Mouse (Mus musculus): ENCODE results near the gene Olfr17. TPM values are rescaled to one million over a fixed set of nuclear protein-coding genes. Genes with fewer than 3 reads are reported as not detected.

Olfr17 gene
- not detected in 2 replicates for polyA plus RNA-seq (2015; fragmentation: Nextera tagmentation; extraction: Ambion mirVana)

GRCm38 (mm10) chr7:107092920-107093319 is at the start of gene Olfr17:
Gene Olfr17 (plus strand): TSS chr7:107093220.

GRCm38 (mm10) chr7:107070681-107071080 is 22.3 kb upstream of the Olfr17 start, which contains the start of gene Olfr714:
Gene Olfr714 (plus strand): TSS chr7:107070981.

GRCm38 (mm10) chr7:107110269-107110668 is 17.2 kb downstream of the Olfr17 start, which contains the start of gene Olfr715b:
Gene Olfr715b (minus strand): TSS chr7:107110369.

GRCm38 (mm10) chr7:107130983-107131382 is 38.0 kb downstream of the Olfr17 start, which contains the start of gene Olfr715:
Gene Olfr715 (minus strand): TSS chr7:107131083.

GRCm38 (mm10) chr7:107138027-107138426 is 45.0 kb downstream of the Olfr17 start, which contains the start of gene Olfr716:
Gene Olfr716 (plus strand): TSS chr7:107138327.

Other genes starting within 250 kb of the Olfr17 start
- not detected in 2 replicates for gene Olfr703, start 249.9 kb upstream of the Olfr17 start, polyA plus RNA-seq (2015; fragmentation: Nextera tagmentation; extraction: Ambion mirVana)
- gene Olfr704, start 230.0 kb upstream of the Olfr17 start, polyA plus RNA-seq (2015; fragmentation: Nextera tagmentation; extraction: Ambion mirVana) = not detected in 2 replicates
- gene Olfr705, start 216.3 kb upstream of the Olfr17 start, polyA plus RNA-seq (2015; fragmentation: Nextera tagmentation; extraction: Ambion mirVana) = not detected in 2 replicates
- not detected in 2 replicates for gene Olfr706, start 205.1 kb upstream of the Olfr17 start, polyA plus RNA-seq (2015; fragmentation: Nextera tagmentation; extraction: Ambion mirVana)
- gene Olfr707, start 192.0 kb upstream of the Olfr17 start, polyA plus RNA-seq (2015; fragmentation: Nextera tagmentation; extraction: Ambion mirVana) = not detected in 2 replicates
- gene Olfr1532-ps1, start 185.2 kb upstream of the Olfr17 start, polyA plus RNA-seq (2015; fragmentation: Nextera tagmentation; extraction: Ambion mirVana) = not detected in 2 replicates
- gene Olfr709-ps1, start 161.0 kb upstream of the Olfr17 start, polyA plus RNA-seq (2015; fragmentation: Nextera tagmentation; extraction: Ambion mirVana) = not detected in 2 replicates
- gene Olfr710, start 144.9 kb upstream of the Olfr17 start, polyA plus RNA-seq (2015; fragmentation: Nextera tagmentation; extraction: Ambion mirVana) = not detected in 2 replicates
- not detected in 2 replicates for gene Olfr6, start 129.3 kb upstream of the Olfr17 start, polyA plus RNA-seq (2015; fragmentation: Nextera tagmentation; extraction: Ambion mirVana)
- gene Olfr711, start 117.8 kb upstream of the Olfr17 start, polyA plus RNA-seq (2015; fragmentation: Nextera tagmentation; extraction: Ambion mirVana) = not detected in 2 replicates
- gene Olfr2, start 87.1 kb upstream of the Olfr17 start, polyA plus RNA-seq (2015; fragmentation: Nextera tagmentation; extraction: Ambion mirVana) = not detected in 2 replicates
- not detected in 2 replicates for gene Olfr713, start 62.0 kb upstream of the Olfr17 start, polyA plus RNA-seq (2015; fragmentation: Nextera tagmentation; extraction: Ambion mirVana)
- not detected in 2 replicates for gene Olfr714, start 22.2 kb upstream of the Olfr17 start, polyA plus RNA-seq (2015; fragmentation: Nextera tagmentation; extraction: Ambion mirVana)
- gene Olfr715b, start 17.1 kb downstream of the Olfr17 start, polyA plus RNA-seq (2015; fragmentation: Nextera tagmentation; extraction: Ambion mirVana) = not detected in 2 replicates
- not detected in 2 replicates for gene Olfr715, start 37.9 kb downstream of the Olfr17 start, polyA plus RNA-seq (2015; fragmentation: Nextera tagmentation; extraction: Ambion mirVana)
- not detected in 2 replicates for gene Olfr716, start 45.1 kb downstream of the Olfr17 start, polyA plus RNA-seq (2015; fragmentation: Nextera tagmentation; extraction: Ambion mirVana)
- gene Nlrp14, start 73.8 kb downstream of the Olfr17 start, polyA plus RNA-seq (2015; fragmentation: Nextera tagmentation; extraction: Ambion mirVana) = not detected in 2 replicates
- gene Rbmxl2, start 116.2 kb downstream of the Olfr17 start, polyA plus RNA-seq (2015; fragmentation: Nextera tagmentation; extraction: Ambion mirVana) = not detected in 2 replicates